Mouse (Mus musculus) left cerebral cortex, adult 2 months (tissue): ENCODE results near the gene Esyt1. TPM values are rescaled to one million over a fixed set of nuclear protein-coding genes. Genes with fewer than 3 reads are reported as not detected.
"Not testable (repeated sequence)": the region's sequence is repeated elsewhere in the genome, so short reads cannot be mapped to it uniquely, and the experiment has no call there.

ENCODE experiments used
- DNase-seq, 2 experiments: peaks; one replicate each; pipeline ENCODE4 v3.0.0; 2021 to 2022; ENCODE audit warnings: low spot score in 2 of 2, mixed read lengths in 1 of 2; ENCODE audit errors: extremely low spot score in 1 of 2
- H3K27ac ChIP-seq: fragments of 200-600 bp; 2 replicates; pipeline ENCODE4 v1.8.1; 2022
- H3K4me3 ChIP-seq: fragments of 200-600 bp; 2 replicates; pipeline ENCODE4 v1.8.1; 2022
- CTCF ChIP-seq: fragments of 200-600 bp; IDR thresholded peaks from 2 replicates; pipeline ENCODE4 v1.8.1; 2022; ENCODE audit warnings: antibody characterized with exemption, mild to moderate bottlenecking, moderate library complexity
- intact Hi-C: fragments of 180-260 bp; cut with DNase I; formaldehyde crosslinking; loops from one replicate; pipeline ENCODE4 v1.15.1; 2025
- long read RNA-seq, 2 experiments: library from polyadenylated mRNA; stranded (forward); transcript quantifications; one replicate each; pipeline ENCODE4 v2.0.0; 2021; ENCODE audit warnings: borderline mapping rate in 2 of 2
- total RNA-seq, 2 experiments: library from RNA; stranded (reverse); gene quantifications; 2 replicates each; pipeline ENCODE4 v1.2.3; 2021

The Esyt1 gene
- total RNA-seq: 10 to 100 TPM; 10.2 to 10.4 TPM
- long read RNA-seq, experiment 1, transcript Esyt1-201 (31 exons, 3,981 nt): major isoform, 5 of 9 reads
- long read RNA-seq, experiment 1, partial matches to known transcripts: 2 of 9 reads
- long read RNA-seq, experiment 1, other reads (novel, unspliced or antisense): 2 of 9 reads
- long read RNA-seq, experiment 2, transcript Esyt1-201 (31 exons, 3,981 nt): major isoform, 10 of 10 reads
- long read RNA-seq, experiment 2, partial matches to known transcripts: 0 of 10 reads
- long read RNA-seq, experiment 2, other reads (novel, unspliced or antisense): 0 of 10 reads

DNA sequence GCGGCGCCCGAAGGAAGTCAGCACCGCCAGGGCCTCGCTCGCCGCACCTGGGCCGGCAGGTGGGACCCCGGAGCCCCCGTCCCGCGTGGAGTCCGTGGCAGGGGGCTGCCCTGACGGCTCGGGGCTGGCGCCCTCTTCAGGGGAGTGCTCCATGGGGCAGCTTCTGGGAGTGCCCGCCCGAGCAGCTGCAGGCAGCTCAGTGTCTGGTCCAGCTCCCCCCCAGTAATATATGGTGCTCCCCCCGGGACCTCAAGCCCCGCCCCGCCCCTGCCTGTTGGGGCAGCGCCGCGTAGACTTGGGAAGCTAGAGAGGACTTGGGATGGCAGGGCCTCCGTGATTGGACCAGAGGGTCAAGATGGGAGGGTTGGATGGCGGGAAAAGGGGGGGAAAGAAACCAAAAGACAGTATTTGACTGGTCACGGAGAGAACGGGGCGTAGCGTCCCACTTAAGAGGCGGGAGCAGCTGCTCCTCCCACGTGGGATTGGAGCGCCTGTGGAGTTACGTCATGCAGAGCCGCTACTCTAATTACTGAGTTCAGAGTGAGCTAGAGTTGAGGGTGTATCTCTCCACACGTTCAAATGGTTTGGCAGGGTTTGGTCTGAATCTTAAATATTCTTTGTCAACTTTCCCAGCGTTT is at the start of gene Esyt1:
Gene Esyt1 (minus strand): TSS at position 201 of the 638 bp plus-strand sequence.
- intact Hi-C loops: loop anchor here (1.0 to 2.0 kb wide), 2 partner anchors 23 to 65 kb away; no protein-coding TSS in a partner anchor
- H3K27ac ChIP-seq: peak within 1 kb of the TSS; percentile 61
- DNase-seq: peak; percentile 79 to 85
- peak; percentile 47 for TF ChIP-seq CTCF
- H3K4me3 ChIP-seq: peak within 1 kb of the TSS; percentile 89

DNA sequence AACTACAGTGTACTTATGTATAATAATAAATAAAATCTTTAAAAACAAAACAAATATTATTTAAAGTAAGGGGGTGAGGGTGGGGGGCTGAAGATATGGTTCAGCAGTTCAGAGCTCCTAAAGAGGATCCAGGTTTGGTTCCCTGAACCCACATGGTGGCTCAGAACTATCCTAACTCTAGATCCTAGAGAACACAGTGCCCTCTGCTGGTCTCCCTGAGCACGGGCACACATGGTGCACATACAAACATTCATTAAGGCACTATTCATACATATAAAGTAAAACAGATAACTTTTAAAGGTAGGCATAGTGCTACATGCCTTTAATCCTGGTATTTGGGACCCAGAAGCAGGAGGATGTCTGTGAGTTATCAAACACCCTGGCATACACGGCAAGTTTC is 49.4 kb upstream of the Esyt1 start:
- H3K4me3 ChIP-seq: no peak overlapping the region
- intact Hi-C loops: no loop called here
- no peak overlapping the region for H3K27ac ChIP-seq
- no peak for DNase-seq
- TF ChIP-seq CTCF: peak; percentile 12; the same call in 1 of the 2 replicates

DNA sequence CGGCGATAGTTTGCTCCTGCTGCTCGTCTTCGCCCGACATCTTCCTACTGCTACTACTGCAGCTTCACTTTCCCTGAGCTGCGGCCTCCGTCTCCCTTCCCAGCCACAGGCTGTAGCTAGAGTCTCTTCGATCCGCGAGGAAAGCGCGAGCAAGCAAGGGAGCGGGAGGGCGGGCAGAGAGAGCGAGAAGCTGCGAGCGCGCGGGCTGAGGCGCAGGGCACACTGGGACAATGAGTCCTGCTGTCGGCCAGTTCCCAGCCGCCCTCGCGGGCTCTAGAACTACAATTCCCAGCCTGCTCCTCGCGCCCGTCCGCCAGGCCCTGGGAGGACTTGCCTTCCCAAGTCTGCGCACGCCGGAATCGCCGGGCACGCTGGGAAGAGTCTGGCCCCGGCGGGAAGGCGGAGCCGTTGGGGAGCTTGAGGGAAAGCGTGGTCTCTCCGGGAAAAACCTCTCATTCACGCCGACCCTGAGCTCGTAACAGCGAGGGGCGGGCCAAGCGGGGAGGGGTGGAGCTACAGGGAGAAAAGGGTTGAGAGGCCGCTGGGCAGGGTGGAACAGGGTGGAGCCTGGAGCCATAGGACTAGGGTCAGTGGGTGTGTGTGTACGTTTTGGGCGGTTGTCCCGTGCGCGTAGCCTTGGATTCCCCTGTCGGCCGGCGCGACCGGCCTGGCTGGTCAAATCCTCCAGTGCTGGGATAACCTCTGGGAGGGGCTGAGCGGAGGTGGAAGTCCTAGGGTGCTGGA is 40.3 kb upstream of the Esyt1 start, which contains the start of gene Pa2g4:
Gene Pa2g4 (minus strand): TSS at position 200 of the 744 bp plus-strand sequence.
- intact Hi-C loops: loop anchor here (1.0 to 5.0 kb wide), 5 partner anchors 15 to 106 kb away; partner anchors contain the start of genes Rps26 and Suox

DNA sequence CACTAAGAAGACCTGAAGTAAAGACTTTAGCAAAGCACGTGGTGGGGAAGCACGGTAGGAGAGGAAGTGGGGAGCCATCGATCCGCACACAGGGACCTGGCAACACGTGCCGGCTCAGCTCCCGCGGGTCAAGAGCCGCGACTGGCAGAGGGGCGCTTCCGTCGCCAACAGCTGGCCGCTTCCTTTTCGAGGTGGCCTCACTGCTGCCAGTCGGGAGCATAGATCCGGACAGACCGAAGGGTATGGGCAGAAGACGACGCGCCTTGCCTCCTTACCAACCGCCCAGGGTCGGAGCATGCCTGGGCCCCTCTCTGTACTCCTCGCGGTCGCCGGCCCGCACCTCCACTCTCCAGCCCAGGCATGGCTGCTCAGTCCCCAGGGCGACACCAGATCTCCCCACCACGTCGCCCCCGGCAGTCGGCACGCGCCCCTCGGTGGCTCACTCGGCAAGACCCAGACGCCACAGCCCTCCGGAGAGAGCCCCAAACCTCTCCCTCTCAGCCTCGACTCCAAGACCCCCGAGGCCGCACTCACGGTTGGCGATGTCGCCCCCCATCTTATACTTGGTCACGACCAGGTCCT is 39.6 kb upstream of the Esyt1 start:
- peak overlapping the region; percentile 71 for H3K4me3 ChIP-seq
- no peak for TF ChIP-seq CTCF
- no peak for DNase-seq
- H3K27ac ChIP-seq: peak overlapping the region; percentile 81
- intact Hi-C loops: loop anchor here (2.0 to 5.0 kb wide), 3 partner anchors 14 to 107 kb away; partner anchors contain the start of gene Suox

More for the DNA sequence above, 40.3 kb upstream of the Esyt1 start, which contains the start of gene Pa2g4:
- peak; percentile 99 for DNase-seq
- peak within 1 kb of the TSS; percentile 82 for H3K27ac ChIP-seq
- no peak; the same call in none of the 2 replicates for TF ChIP-seq CTCF
- H3K4me3 ChIP-seq: peak within 1 kb of the TSS; percentile 71

DNA sequence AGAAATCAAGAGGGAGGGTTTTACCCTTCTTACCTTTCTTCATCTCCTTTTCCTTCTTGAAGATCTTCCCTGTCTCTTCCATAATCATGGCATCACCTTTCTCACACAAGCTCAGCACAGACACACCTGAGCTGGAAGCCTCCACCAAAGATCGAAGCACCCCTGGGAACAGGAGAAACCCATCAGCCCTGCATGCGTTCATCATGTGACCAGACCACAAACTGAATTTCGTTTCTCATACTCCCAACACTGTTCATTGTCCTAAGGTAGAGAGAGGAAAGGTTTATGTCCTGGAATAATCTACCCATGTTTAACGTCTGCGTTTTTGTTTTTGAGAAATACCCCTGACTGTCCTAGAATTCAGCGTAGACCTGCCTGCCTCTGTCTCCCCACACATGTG is 37.9 kb upstream of the Esyt1 start:
- intact Hi-C loops: no loop called here
- H3K4me3 ChIP-seq: no peak overlapping the region
- no peak overlapping the region for H3K27ac ChIP-seq
- no peak for TF ChIP-seq CTCF
- DNase-seq: no peak

DNA sequence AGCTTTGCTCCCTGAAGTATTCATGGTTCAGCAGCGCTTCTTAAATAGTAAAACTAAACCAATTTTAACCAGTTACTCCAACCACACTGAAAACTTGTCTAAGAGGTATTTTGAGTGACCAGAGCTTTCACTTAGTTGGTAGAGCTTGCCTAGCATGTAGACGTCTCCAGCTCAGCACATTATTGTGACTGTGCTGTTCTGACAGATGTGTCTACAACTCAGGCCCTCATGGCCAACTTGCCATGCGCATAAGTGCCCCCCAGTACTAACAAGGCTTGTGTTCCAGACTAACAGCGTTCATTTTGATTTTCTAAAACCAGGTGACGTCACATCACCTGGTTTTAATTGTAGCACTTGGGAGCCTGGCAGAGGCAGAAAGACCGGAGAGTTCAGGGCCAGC is 31.3 kb upstream of the Esyt1 start:
- no peak for TF ChIP-seq CTCF
- intact Hi-C loops: no loop called here
- DNase-seq: no peak
- no peak overlapping the region for H3K4me3 ChIP-seq
- no peak overlapping the region for H3K27ac ChIP-seq

DNA sequence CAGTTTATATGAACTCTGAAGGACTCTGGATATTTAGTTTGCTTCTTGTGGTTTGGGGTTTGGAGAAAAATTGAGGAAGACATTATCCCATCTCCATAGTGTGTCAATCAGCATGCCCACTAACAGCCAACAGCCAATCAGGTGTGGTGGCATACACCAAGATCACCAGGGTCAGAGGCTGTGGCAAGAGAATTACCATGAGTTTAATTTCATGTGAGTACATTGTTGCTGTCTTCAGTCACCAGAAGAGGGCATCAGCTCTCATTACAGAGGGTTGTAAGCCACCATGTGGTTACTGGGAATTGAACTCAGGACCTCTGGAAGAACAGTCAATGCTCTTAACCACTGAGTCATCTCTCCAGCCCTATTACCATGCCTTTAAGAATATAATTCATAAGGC is 30.6 kb upstream of the Esyt1 start:
- peak; percentile 41 for TF ChIP-seq CTCF
- Histone ChIP-seq H3K4me3 (no peak overlapping the region), H3K27ac (no peak overlapping the region)
- DNase-seq: no peak
- intact Hi-C loops: no loop called here

DNA sequence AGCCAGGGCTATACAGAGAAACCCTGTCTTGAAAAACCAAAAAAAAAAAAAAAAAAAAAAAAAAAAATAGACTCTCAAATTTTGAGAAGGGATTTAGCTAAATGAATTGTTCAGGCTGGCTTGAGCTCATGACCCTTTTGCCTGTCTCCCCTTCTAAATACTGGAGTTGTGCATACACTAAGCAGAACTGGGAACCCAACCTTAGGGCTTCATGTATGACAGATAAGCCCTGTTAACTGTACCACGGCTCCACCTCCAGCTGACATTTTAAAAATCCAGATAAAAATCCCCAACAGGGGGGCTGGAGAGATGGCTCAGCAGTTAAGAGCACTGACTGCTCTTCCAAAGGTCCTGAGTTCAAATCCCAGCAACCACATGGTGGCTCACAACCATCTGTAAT is 29.9 kb upstream of the Esyt1 start:
- DNase-seq, H3K4me3 ChIP-seq, intact Hi-C loops, H3K27ac ChIP-seq: not testable (repeated sequence)

DNA sequence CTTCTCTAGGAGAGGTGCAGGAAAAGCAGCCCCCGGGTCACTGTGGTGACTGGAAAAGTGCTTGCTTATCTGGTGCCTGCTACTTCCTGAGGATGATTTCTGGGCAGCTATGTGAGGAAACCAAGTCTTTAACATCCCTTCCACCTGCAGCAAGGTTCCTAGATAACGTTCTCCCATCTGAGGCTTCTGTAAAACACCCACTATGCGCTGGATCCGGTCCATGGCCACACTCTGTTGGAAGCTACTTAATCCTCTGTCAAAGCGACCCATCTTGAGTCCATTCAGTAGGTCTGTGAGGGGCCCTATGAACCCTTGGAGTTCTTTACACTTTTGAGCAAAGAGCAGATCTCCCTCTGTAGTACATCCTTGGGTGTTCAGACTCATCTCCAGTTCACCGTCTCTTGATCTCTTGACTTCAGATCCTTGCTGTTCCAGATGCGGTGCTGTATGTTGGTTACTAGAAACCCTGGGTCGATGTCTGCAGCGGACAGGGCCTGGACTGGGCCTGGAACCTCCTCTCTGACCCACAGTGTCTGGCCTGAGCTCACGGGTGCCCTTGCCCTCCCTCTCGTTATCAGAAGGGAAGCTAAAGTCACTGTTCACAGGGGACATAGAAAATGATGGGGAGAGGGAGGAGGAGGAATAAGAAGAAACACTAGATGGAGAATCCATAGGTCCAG is 24.6 kb upstream of the Esyt1 start:
- not testable (repeated sequence) for DNase-seq, H3K4me3 ChIP-seq, H3K27ac ChIP-seq
- intact Hi-C loops: loop anchor here (2.0 kb wide), 2 partner anchors 15 to 123 kb away; partner anchors contain the start of gene Pa2g4

DNA sequence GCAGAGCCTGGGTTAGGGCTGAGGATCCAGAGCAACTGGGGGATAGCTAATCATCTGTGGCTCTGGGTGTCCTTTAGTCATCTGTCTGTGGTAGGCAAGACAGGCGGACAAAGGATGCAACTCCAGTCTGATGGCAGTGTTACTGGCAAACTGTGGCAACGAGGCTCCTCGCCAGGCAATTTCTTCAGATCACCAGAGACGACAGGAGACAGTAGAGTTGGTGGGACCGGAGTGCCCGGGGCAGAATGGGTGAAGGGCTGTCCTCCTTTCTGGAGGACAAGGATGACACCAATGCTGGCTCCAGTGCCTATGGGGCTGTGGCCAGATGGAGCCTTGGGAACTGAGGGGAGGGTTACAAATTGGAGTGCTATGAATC is 24.0 kb upstream of the Esyt1 start:
- not testable (repeated sequence) for H3K27ac ChIP-seq, H3K4me3 ChIP-seq
- DNase-seq: peak in 1 of 2 experiments; percentile 12
- intact Hi-C loops: loop anchor here (1.0 to 2.0 kb wide), 3 partner anchors 15 to 123 kb away; partner anchors contain the start of genes Pa2g4 and Rps26
